8 mouse cellular contexts compared by ENCODE assay signal in genomic region chr15:100457340-100457739, GRCm38 (mm10). TPM values are rescaled to one million over a fixed set of nuclear protein-coding genes. Genes with fewer than 3 reads are reported as not detected.
DNase-seq lines count a peak whose midpoint lies in the region; ATAC-seq and TF ChIP-seq lines count a peak whose summit lies in the region.

No protein-coding gene starts in this region.

- H3K27ac ChIP-seq in forebrain, postnatal 0 days (ENCODE audit: low read depth, low read length) = no peak overlapping the region
- H3K27ac ChIP-seq in hindbrain, embryonic 14.5 days = no peak overlapping the region
- H3K27ac ChIP-seq in midbrain, embryonic 13.5 days = no peak overlapping the region
- no peak overlapping the region for H3K27ac ChIP-seq in spleen, adult 2 months (ENCODE audit: insufficient read depth, low read length)

- H3K27me3 ChIP-seq in forebrain, postnatal 0 days (ENCODE audit: insufficient read depth, low read length) = no peaks in the 10 kb centered on the region
- H3K27me3 ChIP-seq in hindbrain, embryonic 14.5 days (ENCODE audit: control insufficient read depth, insufficient read depth, low read length) = no peaks in the 10 kb centered on the region
- peaks cover 15% of the 10 kb centered on the region; the same call in 1 of the 2 replicates for H3K27me3 ChIP-seq in midbrain, embryonic 13.5 days
- no peaks in the 10 kb centered on the region for H3K27me3 ChIP-seq in spleen, adult 2 months (ENCODE audit: control insufficient read depth, insufficient read depth, low read length)

- H3K9ac ChIP-seq in forebrain, postnatal 0 days = no peak overlapping the region
- no peak overlapping the region for H3K9ac ChIP-seq in hindbrain, embryonic 14.5 days
- no peak overlapping the region for H3K9ac ChIP-seq in midbrain, embryonic 13.5 days (replicated peaks)

- H3K4me2 ChIP-seq in forebrain, postnatal 0 days (ENCODE audit: low read depth) = no peak overlapping the region
- H3K4me2 ChIP-seq in hindbrain, embryonic 14.5 days (replicated peaks) = no peak overlapping the region
- no peak overlapping the region for H3K4me2 ChIP-seq in midbrain, embryonic 13.5 days (replicated peaks)

- WGBS in forebrain, postnatal 0 days = 10% methylated on average over 17 of the region's 17 CpGs
- WGBS in hindbrain, embryonic 14.5 days = 11% methylated on average over 17 of the region's 17 CpGs
- 11% methylated on average over 17 of the region's 17 CpGs for WGBS in midbrain, embryonic 13.5 days
- 4% methylated on average over 17 of the region's 17 CpGs for WGBS in spleen, adult 2 months

- no peaks in the 10 kb centered on the region for H3K9me3 ChIP-seq in forebrain, postnatal 0 days (ENCODE audit: low read length)
- no peaks in the 10 kb centered on the region for H3K9me3 ChIP-seq in hindbrain, embryonic 14.5 days (ENCODE audit: control insufficient read depth, low read length)
- no peaks in the 10 kb centered on the region for H3K9me3 ChIP-seq in midbrain, embryonic 13.5 days

- TF ChIP-seq POLR2A in spleen, adult 2 months (IDR thresholded peaks at IDR 0.05; ENCODE audit: low read depth, low read length) = no peak

- no peaks in the 10 kb centered on the region for H3K36me3 ChIP-seq in forebrain, postnatal 0 days (ENCODE audit: insufficient read depth)
- H3K36me3 ChIP-seq in hindbrain, embryonic 14.5 days (replicated peaks; ENCODE audit: control insufficient read depth, insufficient read depth) = no peaks in the 10 kb centered on the region
- H3K36me3 ChIP-seq in midbrain, embryonic 13.5 days = no peaks in the 10 kb centered on the region
- no peaks in the 10 kb centered on the region for H3K36me3 ChIP-seq in spleen, adult 2 months (ENCODE audit: control insufficient read depth, insufficient read depth, low read length)

- TF ChIP-seq CTCF in forebrain, postnatal 0 days (IDR thresholded peaks at IDR 0.05; ENCODE audit: low read depth) = peak; percentile 95
- TF ChIP-seq CTCF in spleen, adult 2 months (IDR thresholded peaks at IDR 0.05; ENCODE audit: extremely low read depth, insufficient read depth, insufficient read length, insufficient replicate concordance) = peak; percentile 97

- H3K4me3 ChIP-seq in forebrain, postnatal 0 days (ENCODE audit: low read depth, low read length) = no peak overlapping the region
- H3K4me3 ChIP-seq in hindbrain, embryonic 14.5 days (replicated peaks; ENCODE audit: low read length) = no peak overlapping the region
- H3K4me3 ChIP-seq in midbrain, embryonic 13.5 days (replicated peaks) = no peak overlapping the region
- no peak overlapping the region for H3K4me3 ChIP-seq in spleen, adult 2 months (ENCODE audit: extremely low read depth, insufficient read depth, insufficient read length)

- no peaks in the 10 kb centered on the region for H3K4me1 ChIP-seq in forebrain, postnatal 0 days (ENCODE audit: insufficient read depth)
- H3K4me1 ChIP-seq in hindbrain, embryonic 14.5 days (replicated peaks; ENCODE audit: control insufficient read depth, insufficient read depth, low read length) = no peaks in the 10 kb centered on the region
- H3K4me1 ChIP-seq in midbrain, embryonic 13.5 days (replicated peaks) = 0 out of 2 replicates have a peak, but pooled peaks cover 5% of the 10 kb centered on the region
- H3K4me1 ChIP-seq in spleen, adult 2 months (ENCODE audit: control insufficient read depth, insufficient read depth, insufficient read length) = no peaks in the 10 kb centered on the region

- intact Hi-C loops in left cerebral cortex, postnatal 4 days (cut with DNase I) = loop anchor here (5.0 kb wide), 1 partner anchor 195 kb away; no protein-coding TSS in a partner anchor

- peak; percentile 92 for ATAC-seq in forebrain, postnatal 0 days
- no peak; the same call in 1 of the 2 replicates for ATAC-seq in hindbrain, embryonic 14.5 days (ENCODE audit: low FRiP score)
- peak; percentile 65; the same call in 1 of the 2 replicates for ATAC-seq in midbrain, embryonic 13.5 days

- peak; percentile 67 to 88 for DNase-seq in adrenal gland, adult (ENCODE audit: inconsistent age in 2 of 2, low spot score in 1 of 2)
- DNase-seq in adrenal gland, adult 8-10 months = no peak
- DNase-seq in cerebellum, adult 18-20 months = peak; percentile 72 to 83
- peak; percentile 89 for DNase-seq in forebrain, postnatal 0 days
- DNase-seq in hindbrain, embryonic 14.5 days (ENCODE audit: low spot score) = peak; percentile 92
- peak; percentile 79 for DNase-seq in left cerebral cortex, postnatal 4 days
- peak; percentile 63 to 64 for DNase-seq in spleen, adult 2 months (ENCODE audit: low read depth in 1 of 2, low spot score in 2 of 2)

RNA-seq across cellular contexts. Expression of gene Letmd1, which starts 11.5 kb away (rescaled TPM):
- 100 to 1,000 TPM in 3 of 4 experiments, 10 to 100 TPM in 1; 77.8 to 122 (median 108) TPM for total RNA-seq in adrenal gland, adult 8-10 months (2022)
- 70.5 and 87.8 TPM in 2 replicates for total RNA-seq in forebrain, postnatal 0 days (2014; rRNA removed)
- polyA plus RNA-seq in forebrain, postnatal 0 days (2015; fragmentation: Nextera tagmentation; extraction: Ambion mirVana) = 45.3 and 52.5 TPM in 2 replicates
- polyA plus RNA-seq in hindbrain, embryonic 14.5 days (2014; fragmentation: Nextera tagmentation; extraction: Ambion mirVana) = 49.8 and 52.1 TPM in 2 replicates
- total RNA-seq in left cerebral cortex, postnatal 4 days (2021) = 10 to 100 TPM; 65.8 to 70.5 TPM
- polyA plus RNA-seq in midbrain, embryonic 13.5 days (2015; fragmentation: Nextera tagmentation; extraction: Ambion mirVana) = 55.1 and 55.2 TPM in 2 replicates
- 35.4 and 41.9 TPM in 2 replicates for polyA plus RNA-seq in spleen, adult 2 months (2012; rRNA removed)

RNA-seq across cellular contexts. Expression of gene Slc11a2, which starts 32.5 kb away (rescaled TPM):
- total RNA-seq in adrenal gland, adult 8-10 months (2022) = 100 to 1,000 TPM; 110 to 151 (median 127) TPM
- total RNA-seq in forebrain, postnatal 0 days (2014; rRNA removed) = 23.2 and 36.8 TPM in 2 replicates
- 17.2 and 17.6 TPM in 2 replicates for polyA plus RNA-seq in forebrain, postnatal 0 days (2015; fragmentation: Nextera tagmentation; extraction: Ambion mirVana)
- 18.5 and 18.6 TPM in 2 replicates for polyA plus RNA-seq in hindbrain, embryonic 14.5 days (2014; fragmentation: Nextera tagmentation; extraction: Ambion mirVana)
- total RNA-seq in left cerebral cortex, postnatal 4 days (2021) = 10 to 100 TPM; 55.9 to 61.2 TPM
- 21.5 TPM in 2 replicates for polyA plus RNA-seq in midbrain, embryonic 13.5 days (2015; fragmentation: Nextera tagmentation; extraction: Ambion mirVana)
- polyA plus RNA-seq in spleen, adult 2 months (2012; rRNA removed) = 24.9 and 27.4 TPM in 2 replicates

RNA-seq across cellular contexts. Expression of gene Gm5475, which starts 35.4 kb away (rescaled TPM):
- total RNA-seq in adrenal gland, adult 8-10 months (2022) = under 1 TPM; 0.09 to 0.28 (median 0.26) TPM
- total RNA-seq in forebrain, postnatal 0 days (2014; rRNA removed) = 0.08 TPM in 1 of 2 replicates, not detected in the other
- polyA plus RNA-seq in forebrain, postnatal 0 days (2015; fragmentation: Nextera tagmentation; extraction: Ambion mirVana) = 0.09 and 0.10 TPM in 2 replicates
- 0.13 and 0.15 TPM in 2 replicates for polyA plus RNA-seq in hindbrain, embryonic 14.5 days (2014; fragmentation: Nextera tagmentation; extraction: Ambion mirVana)
- not detected for total RNA-seq in left cerebral cortex, postnatal 4 days (2021)
- polyA plus RNA-seq in midbrain, embryonic 13.5 days (2015; fragmentation: Nextera tagmentation; extraction: Ambion mirVana) = 0.08 and 0.11 TPM in 2 replicates
- 0.04 TPM in 1 of 2 replicates, not detected in the other for polyA plus RNA-seq in spleen, adult 2 months (2012; rRNA removed)

RNA-seq across cellular contexts. Expression of gene Csrnp2, which starts 37.9 kb away (rescaled TPM):
- total RNA-seq in adrenal gland, adult 8-10 months (2022) = 1 to 10 TPM; 5.7 to 8.5 (median 6.7) TPM
- total RNA-seq in forebrain, postnatal 0 days (2014; rRNA removed) = 56.8 and 67.1 TPM in 2 replicates
- 29.4 and 36.3 TPM in 2 replicates for polyA plus RNA-seq in forebrain, postnatal 0 days (2015; fragmentation: Nextera tagmentation; extraction: Ambion mirVana)
- 43.1 and 46.1 TPM in 2 replicates for polyA plus RNA-seq in hindbrain, embryonic 14.5 days (2014; fragmentation: Nextera tagmentation; extraction: Ambion mirVana)
- 10 to 100 TPM; 53.1 to 54.0 TPM for total RNA-seq in left cerebral cortex, postnatal 4 days (2021)
- polyA plus RNA-seq in midbrain, embryonic 13.5 days (2015; fragmentation: Nextera tagmentation; extraction: Ambion mirVana) = 44.7 and 45.7 TPM in 2 replicates
- 1.7 and 2.0 TPM in 2 replicates for polyA plus RNA-seq in spleen, adult 2 months (2012; rRNA removed)
